Mouse (Mus musculus): ENCODE results near the gene Zbtb43. TPM values are rescaled to one million over a fixed set of nuclear protein-coding genes. Genes with fewer than 3 reads are reported as not detected.

Zbtb43 gene
- total and polyA plus RNA-seq, 2 experiments from 2014 or later = 24.4 to 46.5 TPM

GRCm38 (mm10) chr2:33492041-33492440 is 23.7 kb upstream of the Zbtb43 start:
- H3K27ac ChIP-seq (ENCODE audit: low read depth, low read length) = no peak overlapping the region
- 96% methylated on average over 3 of the region's 3 CpGs for WGBS
- no peak overlapping the region for H3K4me3 ChIP-seq (ENCODE audit: low read depth, low read length)

GRCm38 (mm10) chr2:33489565-33489964 is 21.2 kb upstream of the Zbtb43 start:
- Histone ChIP-seq H3K27ac (ENCODE audit: low read depth, low read length) (no peak overlapping the region), H3K9me3 (ENCODE audit: low read length) (no peaks in the 10 kb centered on the region), H3K4me1 (ENCODE audit: insufficient read depth) (no peaks in the 10 kb centered on the region), H3K36me3 (ENCODE audit: insufficient read depth) (no peaks in the 10 kb centered on the region), H3K9ac (no peak overlapping the region), H3K4me3 (ENCODE audit: low read depth, low read length) (no peak overlapping the region), H3K27me3 (ENCODE audit: insufficient read depth, low read length) (no peaks in the 10 kb centered on the region; the same call in 1 of the 2 replicates), H3K4me2 (ENCODE audit: low read depth) (no peak overlapping the region)
- peak; percentile 69 for TF ChIP-seq CTCF (IDR thresholded peaks at IDR 0.05; ENCODE audit: low read depth)
- WGBS = 50% methylated on average over 10 of the region's 10 CpGs
- DNase-seq (peak; percentile 21), ATAC-seq (no peak)

More at GRCm38 (mm10) chr2:33492041-33492440, 23.7 kb upstream of the Zbtb43 start:
- no peaks in the 10 kb centered on the region for H3K36me3 ChIP-seq (ENCODE audit: insufficient read depth)
- TF ChIP-seq CTCF (IDR thresholded peaks at IDR 0.05; ENCODE audit: low read depth) = no peak
- DNase-seq = no peak
- no peaks in the 10 kb centered on the region; the same call in 1 of the 2 replicates for H3K27me3 ChIP-seq (ENCODE audit: insufficient read depth, low read length)
- no peaks in the 10 kb centered on the region for H3K4me1 ChIP-seq (ENCODE audit: insufficient read depth)
- no peak overlapping the region for H3K9ac ChIP-seq
- no peak for ATAC-seq
- H3K4me2 ChIP-seq (ENCODE audit: low read depth) = no peak overlapping the region
- H3K9me3 ChIP-seq (ENCODE audit: low read length) = no peaks in the 10 kb centered on the region

- Histone ChIP-seq H3K27ac (ENCODE audit: low read depth, low read length) (no peak overlapping the region), H3K36me3 (ENCODE audit: insufficient read depth) (no peaks in the 10 kb centered on the region), H3K9ac (no peak overlapping the region), H3K4me3 (ENCODE audit: low read depth, low read length) (no peak overlapping the region), H3K4me1 (ENCODE audit: insufficient read depth) (no peaks in the 10 kb centered on the region), H3K27me3 (ENCODE audit: insufficient read depth, low read length) (no peaks in the 10 kb centered on the region; the same call in 1 of the 2 replicates), H3K9me3 (ENCODE audit: low read length) (no peaks in the 10 kb centered on the region), H3K4me2 (ENCODE audit: low read depth) (no peak overlapping the region)
- ATAC-seq (0 out of 2 replicates have a peak, but pooled peaks have one; percentile 10), DNase-seq (no peak)
- no peak for TF ChIP-seq CTCF (IDR thresholded peaks at IDR 0.05; ENCODE audit: low read depth)
- 81% methylated on average over 8 of the region's 8 CpGs for WGBS
Observed at GRCm38 (mm10) chr2:33487332-33487731, 19.0 kb upstream of the Zbtb43 start.

GRCm38 (mm10) chr2:33486866-33487265 is 18.5 kb upstream of the Zbtb43 start:
- Histone ChIP-seq H3K9ac (no peak overlapping the region), H3K9me3 (ENCODE audit: low read length) (no peaks in the 10 kb centered on the region), H3K4me2 (ENCODE audit: low read depth) (no peak overlapping the region), H3K4me3 (ENCODE audit: low read depth, low read length) (no peak overlapping the region), H3K4me1 (ENCODE audit: insufficient read depth) (no peaks in the 10 kb centered on the region), H3K27me3 (ENCODE audit: insufficient read depth, low read length) (no peaks in the 10 kb centered on the region; the same call in 1 of the 2 replicates), H3K36me3 (ENCODE audit: insufficient read depth) (no peaks in the 10 kb centered on the region), H3K27ac (ENCODE audit: low read depth, low read length) (no peak overlapping the region)
- peak; percentile 97 for TF ChIP-seq CTCF (IDR thresholded peaks at IDR 0.05; ENCODE audit: low read depth)
- DNase-seq = peak; percentile 87
- ATAC-seq = peak; percentile 76
- 5% methylated on average over 9 of the region's 9 CpGs for WGBS

GRCm38 (mm10) chr2:33477961-33478755 is 9.8 kb upstream of the Zbtb43 start:
- no peaks in the 10 kb centered on the region for H3K27me3 ChIP-seq (ENCODE audit: insufficient read depth, low read length)
- no peak overlapping the region for H3K9ac ChIP-seq
- peaks cover 11% of the 10 kb centered on the region for H3K4me1 ChIP-seq (ENCODE audit: insufficient read depth)
- 88% methylated on average over 10 of the region's 10 CpGs for WGBS
- no peaks in the 10 kb centered on the region for H3K36me3 ChIP-seq (ENCODE audit: insufficient read depth)
- ATAC-seq (no peak), DNase-seq (no peak)
- no peak overlapping the region for H3K27ac ChIP-seq (ENCODE audit: low read depth, low read length)
- H3K4me2 ChIP-seq (ENCODE audit: low read depth) = no peak overlapping the region
- no peak for TF ChIP-seq CTCF (IDR thresholded peaks at IDR 0.05; ENCODE audit: low read depth)
- no peak overlapping the region for H3K4me3 ChIP-seq (ENCODE audit: low read depth, low read length)
- H3K9me3 ChIP-seq (ENCODE audit: low read length) = no peaks in the 10 kb centered on the region

- DNase-seq (peak; percentile 94), ATAC-seq (peak; percentile 63)
- no peak for TF ChIP-seq CTCF (IDR thresholded peaks at IDR 0.05; ENCODE audit: low read depth)
- Histone ChIP-seq H3K27ac (ENCODE audit: low read depth, low read length) (no peak overlapping the region), H3K9ac (no peak overlapping the region), H3K27me3 (ENCODE audit: insufficient read depth, low read length) (no peaks in the 10 kb centered on the region), H3K4me1 (ENCODE audit: insufficient read depth) (peaks cover 11% of the 10 kb centered on the region), H3K9me3 (ENCODE audit: low read length) (no peaks in the 10 kb centered on the region), H3K4me3 (ENCODE audit: low read depth, low read length) (no peak overlapping the region), H3K36me3 (ENCODE audit: insufficient read depth) (no peaks in the 10 kb centered on the region), H3K4me2 (ENCODE audit: low read depth) (no peak overlapping the region)
Observed at GRCm38 (mm10) chr2:33475961-33476360, 7.6 kb upstream of the Zbtb43 start.
